Mouse (Mus musculus) ES-E14 (cell line): Measurements from ENCODE around the gene Hmgcl.

ENCODE experiments used
- HCFC1 ChIP-seq: IDR thresholded peaks from 2 replicates; pipeline ENCODE4 v1.6.1; 2012; ENCODE audit warnings: low read length, inconsistent platforms, borderline replicate concordance; ENCODE audit not compliant: insufficient read depth
- MAFK ChIP-seq: IDR thresholded peaks from 2 replicates; pipeline ENCODE4 v1.6.1; 2014; ENCODE audit warnings: mild to moderate bottlenecking, low read depth, low read length, inconsistent platforms; ENCODE audit not compliant: insufficient read depth
- ZC3H11A ChIP-seq: IDR thresholded peaks from 2 replicates; pipeline ENCODE4 v1.6.1; 2012; ENCODE audit warnings: low read depth, mild to moderate bottlenecking, inconsistent platforms, low read length, borderline replicate concordance

GRCm38 (mm10) chr4:135911531-135911930 is 34.7 kb upstream of the Hmgcl start:
- TF ChIP-seq MAFK (no peak), ZC3H11A (no peak), HCFC1 (no peak)
